Mouse (Mus musculus) spleen, postnatal 14 days (tissue): ENCODE data around the gene Grb10.

Source experiments
- DNase-seq, 2 experiments: peaks; one replicate each; pipeline ENCODE4 v3.0.0; 2021 to 2022; ENCODE audit warnings: low spot score in 2 of 2

Gene Grb10

GRCm38 (mm10) chr11:12034371-12034770 is 4.1 kb downstream of the Grb10 start:
- DNase-seq, result no peak

- no peak for DNase-seq
These were observed 5.7 kb downstream of the Grb10 start for GRCm38 (mm10) chr11:12032831-12033230.

GRCm38 (mm10) chr11:12026638-12027037 is 11.8 kb downstream of the Grb10 start:
- DNase-seq, result no peak

GRCm38 (mm10) chr11:12025756-12026593 is 12.5 kb downstream of the Grb10 start:
- DNase-seq, result no peak

- DNase-seq, result no peak
These were observed 13.1 kb downstream of the Grb10 start for GRCm38 (mm10) chr11:12025392-12025755.

- DNase-seq, result no peak
These were observed 15.4 kb downstream of the Grb10 start for GRCm38 (mm10) chr11:12023051-12023450.

GRCm38 (mm10) chr11:12019651-12020050 is 18.8 kb downstream of the Grb10 start:
- no peak for DNase-seq

- no peak for DNase-seq
These were observed 19.9 kb downstream of the Grb10 start for GRCm38 (mm10) chr11:12018604-12019003.

GRCm38 (mm10) chr11:12010084-12010483 is 28.4 kb downstream of the Grb10 start:
- DNase-seq, result no peak

GRCm38 (mm10) chr11:12000293-12000910 is 38.1 kb downstream of the Grb10 start:
- no peak for DNase-seq

GRCm38 (mm10) chr11:11998881-11999280 is 39.6 kb downstream of the Grb10 start:
- DNase-seq, result no peak

GRCm38 (mm10) chr11:11997045-11997444 is 41.4 kb downstream of the Grb10 start:
- DNase-seq, result no peak

GRCm38 (mm10) chr11:11995371-11995770 is 43.1 kb downstream of the Grb10 start:
- DNase-seq, result no peak

GRCm38 (mm10) chr11:11993807-11994206 is 44.7 kb downstream of the Grb10 start:
- no peak for DNase-seq

- no peak for DNase-seq
These were observed 45.3 kb downstream of the Grb10 start for GRCm38 (mm10) chr11:11993183-11993582.

- no peak for DNase-seq
These were observed 48.6 kb downstream of the Grb10 start for GRCm38 (mm10) chr11:11989850-11990249.

GRCm38 (mm10) chr11:11987233-11987632 is 51.2 kb downstream of the Grb10 start:
- DNase-seq, result no peak

GRCm38 (mm10) chr11:11978611-11979197 is 59.8 kb downstream of the Grb10 start:
- no peak for DNase-seq

- DNase-seq, result no peak
These were observed 63.8 kb downstream of the Grb10 start for GRCm38 (mm10) chr11:11974591-11975255.

GRCm38 (mm10) chr11:11973366-11974014 is 65.0 kb downstream of the Grb10 start:
- peak; percentile 23 to 49 for DNase-seq

- DNase-seq, result no peak
These were observed 65.9 kb downstream of the Grb10 start for GRCm38 (mm10) chr11:11972401-11973110.
